12 mouse cellular contexts compared by ENCODE assay signal in genomic region chr3:9580952-9581798, GRCm38 (mm10). TPM values are rescaled to one million over a fixed set of nuclear protein-coding genes. Genes with fewer than 3 reads are reported as not detected.
DNase-seq lines count a peak whose midpoint lies in the region; ATAC-seq and TF ChIP-seq lines count a peak whose summit lies in the region.
"Had no signal": no experiment of that assay in that cellular context is flagged by ENCODE, and none has a peak within 500 bp of the region (broad histone marks: within the 10 kb centered on the region; RNA-seq: fewer than 3 reads in every experiment).

No protein-coding gene starts in this region.

- no peaks in the 10 kb centered on the region for H3K9me3 ChIP-seq in hindbrain, embryonic 16.5 days (ENCODE audit: control insufficient read depth, low read length)
- no peaks in the 10 kb centered on the region for H3K9me3 ChIP-seq in hindbrain, embryonic 11.5 days (ENCODE audit: control insufficient read depth, low read length)
- H3K9me3 ChIP-seq in intestine, embryonic 16.5 days (ENCODE audit: control insufficient read depth, low read length): no peaks in the 10 kb centered on the region
- H3K9me3 ChIP-seq in megakaryocyte, embryonic 14.5 days: peaks cover 4% of the 10 kb centered on the region

- no peaks in the 10 kb centered on the region for H3K36me3 ChIP-seq in hindbrain, embryonic 16.5 days (ENCODE audit: control insufficient read depth, insufficient read depth, low read length)
- H3K36me3 ChIP-seq in hindbrain, embryonic 11.5 days (ENCODE audit: control insufficient read depth, insufficient read depth, low read length): no peaks in the 10 kb centered on the region
- no peaks in the 10 kb centered on the region for H3K36me3 ChIP-seq in intestine, embryonic 16.5 days (ENCODE audit: control insufficient read depth, insufficient read depth, low read length)
- peaks cover 8% of the 10 kb centered on the region for H3K36me3 ChIP-seq in megakaryocyte, embryonic 14.5 days (replicated peaks; ENCODE audit: low read length)

- no peak for DNase-seq in hindbrain, embryonic 11.5 days (ENCODE audit: low spot score)
- DNase-seq in c-Kit-positive CD71-negative TER-119-negative erythroid progenitor cells, embryonic 14.5 days (ENCODE audit: low read depth): peak; percentile 34
- no peak for DNase-seq in cerebellum, postnatal 36 days
- DNase-seq in cerebellum, adult 2 months: no peak
- DNase-seq in left cerebral cortex, postnatal 14 days (ENCODE audit: low spot score in 2 of 2): no peak
- DNase-seq: midbrain, embryonic 14.5 days had no signal

- H3K4me2 ChIP-seq in hindbrain, embryonic 16.5 days (ENCODE audit: low read length): no peak overlapping the region
- H3K4me2 ChIP-seq in hindbrain, embryonic 11.5 days (replicated peaks; ENCODE audit: low read depth, low read length): no peak overlapping the region
- H3K4me2 ChIP-seq in intestine, embryonic 16.5 days (ENCODE audit: low read depth, low read length): no peak overlapping the region

- peaks cover 8% of the 10 kb centered on the region for H3K4me1 ChIP-seq in hindbrain, embryonic 16.5 days (ENCODE audit: control insufficient read depth, insufficient read depth, low read depth, low read length)
- no peaks in the 10 kb centered on the region for H3K4me1 ChIP-seq in hindbrain, embryonic 11.5 days (replicated peaks; ENCODE audit: control insufficient read depth, insufficient read depth, low read length)
- peaks cover 23% of the 10 kb centered on the region for H3K4me1 ChIP-seq in intestine, embryonic 16.5 days (ENCODE audit: control insufficient read depth, insufficient read depth, low read length)
- peaks cover 84% of the 10 kb centered on the region for H3K4me1 ChIP-seq in megakaryocyte, embryonic 14.5 days
- peaks cover 7% of the 10 kb centered on the region for H3K4me1 ChIP-seq in cerebellum, adult 2 months (ENCODE audit: control insufficient read depth, insufficient read depth, low read length)

- H3K4me3 ChIP-seq in hindbrain, embryonic 16.5 days (ENCODE audit: low read length): no peak overlapping the region
- no peak overlapping the region for H3K4me3 ChIP-seq in hindbrain, embryonic 11.5 days (ENCODE audit: low read depth, low read length)
- H3K4me3 ChIP-seq in intestine, embryonic 16.5 days (ENCODE audit: low read length): no peak overlapping the region
- peak overlapping the region; percentile 69 for H3K4me3 ChIP-seq in megakaryocyte, embryonic 14.5 days (replicated peaks)
- no peak overlapping the region for H3K4me3 ChIP-seq in cerebellum, adult 2 months (replicated peaks; ENCODE audit: insufficient read depth, low read depth, low read length)
- H3K4me3 ChIP-seq: left cerebral cortex, adult 2 months had no signal

- TF ChIP-seq CTCF in cerebellum, adult 2 months (IDR thresholded peaks at IDR 0.05; ENCODE audit: borderline replicate concordance, insufficient read depth, low read depth, low read length): no peak

- ATAC-seq in hindbrain, embryonic 16.5 days: 0 out of 2 replicates have a peak, but pooled peaks have one; percentile 21
- ATAC-seq in hindbrain, embryonic 11.5 days (ENCODE audit: low FRiP score): no peak
- ATAC-seq in intestine, embryonic 16.5 days: peak; percentile 53
- ATAC-seq: CD4-positive, CD25-positive, alpha-beta regulatory T cell, adult 4 months; inflammation-experienced regulatory T-cells, adult 6 months had no signal

- WGBS in hindbrain, embryonic 16.5 days: 92% methylated on average over 14 of the region's 14 CpGs
- WGBS in hindbrain, embryonic 11.5 days: 93% methylated on average over 14 of the region's 14 CpGs
- 78% methylated on average over 14 of the region's 14 CpGs for WGBS in intestine, embryonic 16.5 days
- 95% methylated on average over 14 of the region's 14 CpGs for WGBS in cerebellum, adult 2 months

- TF ChIP-seq POLR2A in cerebellum, adult 2 months (IDR thresholded peaks at IDR 0.05; ENCODE audit: borderline replicate concordance, insufficient read depth, low read length): no peak

- no peak overlapping the region for H3K9ac ChIP-seq in hindbrain, embryonic 16.5 days (ENCODE audit: low read depth, low read length)
- no peak overlapping the region for H3K9ac ChIP-seq in hindbrain, embryonic 11.5 days (ENCODE audit: low read depth, low read length)
- no peak overlapping the region for H3K9ac ChIP-seq in intestine, embryonic 16.5 days (ENCODE audit: low read depth, low read length)

- H3K27me3 ChIP-seq in hindbrain, embryonic 16.5 days (replicated peaks; ENCODE audit: control insufficient read depth, insufficient read depth, low read length): no peaks in the 10 kb centered on the region
- H3K27me3 ChIP-seq in hindbrain, embryonic 11.5 days (ENCODE audit: control insufficient read depth, insufficient read depth, low read length): no peaks in the 10 kb centered on the region
- H3K27me3 ChIP-seq in intestine, embryonic 16.5 days (replicated peaks; ENCODE audit: control insufficient read depth, insufficient read depth, low read length): no peaks in the 10 kb centered on the region
- peaks cover 2% of the 10 kb centered on the region for H3K27me3 ChIP-seq in megakaryocyte, embryonic 14.5 days (replicated peaks)
- H3K27me3 ChIP-seq in cerebellum, adult 2 months (ENCODE audit: control insufficient read depth, insufficient read depth, low read length): no peaks in the 10 kb centered on the region

- intact Hi-C loops in left cerebral cortex, postnatal 14 days (cut with DNase I): no loop called here

- H3K27ac ChIP-seq in hindbrain, embryonic 16.5 days (ENCODE audit: low read depth, low read length): no peak overlapping the region
- no peak overlapping the region for H3K27ac ChIP-seq in hindbrain, embryonic 11.5 days (ENCODE audit: low read depth, low read length)
- H3K27ac ChIP-seq in intestine, embryonic 16.5 days (ENCODE audit: low read length): no peak overlapping the region
- no peak overlapping the region for H3K27ac ChIP-seq in cerebellum, adult 2 months (ENCODE audit: insufficient read depth, low read length)
- H3K27ac ChIP-seq: left cerebral cortex, adult 2 months had no signal

RNA-seq across cellular contexts. Expression of gene Zfp704, which starts 28.7 kb away (rescaled TPM):
- 12.5 and 13.3 TPM in 2 replicates for polyA plus RNA-seq in hindbrain, embryonic 16.5 days (2015; fragmentation: Nextera tagmentation; extraction: Ambion mirVana)
- 5.9 and 7.9 TPM in 2 replicates for polyA plus RNA-seq in hindbrain, embryonic 11.5 days (2014; fragmentation: Nextera tagmentation; extraction: Ambion mirVana)
- polyA plus RNA-seq in intestine, embryonic 16.5 days (2015; fragmentation: Nextera tagmentation; extraction: Ambion mirVana): 4.4 and 4.7 TPM in 2 replicates
- 5.9 and 21.5 TPM in 2 replicates for polyA plus RNA-seq in megakaryocyte, embryonic 14.5 days (2012; ENCODE audit: insufficient read depth, low replicate concordance)
- polyA plus RNA-seq in cerebellum, adult 2 months (2012; rRNA removed): 13.1 and 14.5 TPM in 2 replicates
- 10 to 100 TPM; 36.2 to 38.4 TPM for total RNA-seq in left cerebral cortex, postnatal 14 days (2021)
